Mouse (Mus musculus): ENCODE data around the gene Tent4b. TPM values are rescaled to one million over a fixed set of nuclear protein-coding genes. Genes with fewer than 3 reads are reported as not detected.

Gene Tent4b
- total and polyA plus RNA-seq, 2 experiments from 2014 or later, result 8.9 to 34.9 TPM

DNA sequence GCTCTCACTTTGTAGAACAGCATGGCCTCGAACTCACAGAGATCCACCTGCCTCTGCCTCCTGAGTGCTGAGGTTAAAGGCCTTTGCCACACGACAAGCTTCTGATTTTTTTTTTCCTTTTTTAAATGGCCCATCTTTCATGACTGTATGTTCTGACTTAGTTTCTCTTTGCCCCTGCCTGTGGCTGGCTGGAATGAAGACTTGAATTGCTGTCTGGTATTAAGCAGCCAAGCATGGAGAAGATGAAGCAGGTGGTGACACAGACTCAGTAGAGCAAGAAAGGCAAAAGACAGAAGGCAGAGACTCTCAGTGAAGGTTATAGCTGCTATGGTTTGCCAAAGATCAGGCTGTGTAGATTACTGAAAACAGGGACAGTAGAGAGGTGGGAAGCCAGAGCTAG lies 15.9 kb upstream of the Tent4b start:
- TF ChIP-seq CTCF (IDR thresholded peaks at IDR 0.05), result no peak
- DNase-seq (ENCODE audit: low spot score) (no peak), ATAC-seq (ENCODE audit: low FRiP score) (no peak)
- no peaks in the 10 kb centered on the region for H3K4me1 ChIP-seq (ENCODE audit: insufficient read depth, low read length)
- H3K36me3 ChIP-seq (ENCODE audit: insufficient read depth, low read length), result no peaks in the 10 kb centered on the region
- no peak overlapping the region for H3K4me3 ChIP-seq (ENCODE audit: low read depth, low read length)
- 89% methylated on average over 2 of the region's 2 CpGs for WGBS
- H3K27ac ChIP-seq (ENCODE audit: low read depth, low read length), result no peak overlapping the region
- H3K4me2 ChIP-seq (ENCODE audit: low read depth, low read length, poor library complexity, severe bottlenecking), result no peak overlapping the region
- no peaks in the 10 kb centered on the region for H3K9me3 ChIP-seq (ENCODE audit: low read length)
- H3K9ac ChIP-seq (replicated peaks; ENCODE audit: low read length, poor library complexity, severe bottlenecking), result no peak overlapping the region
- H3K27me3 ChIP-seq (ENCODE audit: insufficient read depth, low read length), result no peaks in the 10 kb centered on the region

DNA sequence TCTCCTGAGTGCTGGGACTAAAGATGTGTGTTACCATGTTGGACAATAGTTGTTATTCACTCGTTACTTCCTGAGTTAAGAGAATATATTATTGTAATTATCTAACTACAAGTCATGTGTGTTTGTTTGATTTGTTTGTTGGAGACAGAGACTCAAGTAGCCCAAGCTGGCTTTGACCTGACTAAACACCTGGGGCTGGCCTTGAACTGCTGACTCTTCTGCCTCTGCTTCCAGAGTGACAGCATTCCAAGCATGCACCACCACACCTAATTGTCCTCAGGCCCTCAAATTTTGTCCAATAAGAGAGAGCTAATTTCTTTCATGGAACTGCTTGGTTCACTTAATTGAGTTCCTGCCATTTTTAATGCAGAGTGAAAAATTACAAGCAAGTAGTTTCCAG lies 14.1 kb upstream of the Tent4b start:
- TF ChIP-seq CTCF (IDR thresholded peaks at IDR 0.05), result no peak
- H3K4me1 ChIP-seq (ENCODE audit: insufficient read depth, low read length), result no peaks in the 10 kb centered on the region
- H3K4me3 ChIP-seq (ENCODE audit: low read depth, low read length), result no peak overlapping the region
- DNase-seq (ENCODE audit: low spot score) (no peak), ATAC-seq (ENCODE audit: low FRiP score) (no peak)
- no peaks in the 10 kb centered on the region for H3K36me3 ChIP-seq (ENCODE audit: insufficient read depth, low read length)
- 82% methylated on average over 1 of the region's 1 CpGs for WGBS
- H3K9me3 ChIP-seq (ENCODE audit: low read length), result no peaks in the 10 kb centered on the region
- no peak overlapping the region for H3K4me2 ChIP-seq (ENCODE audit: low read depth, low read length, poor library complexity, severe bottlenecking)
- H3K9ac ChIP-seq (replicated peaks; ENCODE audit: low read length, poor library complexity, severe bottlenecking), result no peak overlapping the region
- no peak overlapping the region for H3K27ac ChIP-seq (ENCODE audit: low read depth, low read length)
- no peaks in the 10 kb centered on the region for H3K27me3 ChIP-seq (ENCODE audit: insufficient read depth, low read length)

DNA sequence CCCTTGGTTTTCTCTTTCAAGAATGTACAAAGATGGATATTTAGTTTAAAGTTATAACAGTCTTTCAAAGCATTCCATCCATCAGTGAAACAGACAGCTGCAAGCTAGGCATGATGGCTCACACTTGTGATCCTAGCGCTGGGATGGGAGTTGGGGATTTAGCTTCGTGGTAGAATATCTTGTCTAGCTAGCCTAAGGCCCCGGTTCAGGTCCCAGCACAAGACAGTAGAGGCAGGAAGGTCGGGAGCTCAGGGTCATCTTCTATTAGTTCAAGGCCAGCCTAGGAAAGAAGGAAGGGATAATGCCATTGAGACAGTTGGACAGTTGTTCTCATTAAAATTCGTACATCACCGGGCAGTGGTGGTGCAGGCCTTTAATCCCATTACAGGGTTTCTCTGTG lies 13.3 kb upstream of the Tent4b start:
- DNase-seq (ENCODE audit: low spot score), result no peak
- TF ChIP-seq CTCF (IDR thresholded peaks at IDR 0.05), result no peak
- Histone ChIP-seq H3K9ac (replicated peaks; ENCODE audit: low read length, poor library complexity, severe bottlenecking) (no peak overlapping the region), H3K27ac (ENCODE audit: low read depth, low read length) (no peak overlapping the region), H3K9me3 (ENCODE audit: low read length) (no peaks in the 10 kb centered on the region), H3K4me2 (ENCODE audit: low read depth, low read length, poor library complexity, severe bottlenecking) (no peak overlapping the region), H3K27me3 (ENCODE audit: insufficient read depth, low read length) (no peaks in the 10 kb centered on the region), H3K4me3 (ENCODE audit: low read depth, low read length) (no peak overlapping the region), H3K4me1 (ENCODE audit: insufficient read depth, low read length) (no peaks in the 10 kb centered on the region), H3K36me3 (ENCODE audit: insufficient read depth, low read length) (no peaks in the 10 kb centered on the region)
- 64% methylated on average over 6 of the region's 6 CpGs for WGBS
- ATAC-seq (ENCODE audit: low FRiP score), result no peak

DNA sequence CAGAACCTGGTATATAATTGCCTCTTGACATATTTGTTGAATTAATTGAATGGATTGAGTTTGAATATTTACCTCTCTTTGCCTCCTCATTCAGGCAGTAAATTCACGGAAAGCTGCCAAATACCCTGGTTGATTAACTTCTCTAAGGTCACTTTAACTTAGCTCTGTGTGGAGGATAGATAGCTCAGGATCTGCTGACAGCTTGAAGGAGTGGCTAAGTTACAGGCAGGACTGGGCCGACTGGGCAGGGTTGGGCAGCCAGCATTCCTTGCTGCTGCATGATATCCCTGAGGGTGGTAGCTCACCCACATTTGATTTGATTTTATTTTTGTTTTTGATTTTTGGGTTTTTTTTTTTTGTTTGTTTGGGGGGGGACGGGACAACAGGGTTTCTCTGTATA lies 1.7 kb upstream of the Tent4b start:
- peaks cover 13% of the 10 kb centered on the region for H3K4me1 ChIP-seq (ENCODE audit: insufficient read depth, low read length)
- ATAC-seq (ENCODE audit: low FRiP score) (no peak), DNase-seq (ENCODE audit: low spot score) (no peak)
- no peak for TF ChIP-seq CTCF (IDR thresholded peaks at IDR 0.05)
- no peak overlapping the region for H3K4me2 ChIP-seq (ENCODE audit: low read depth, low read length, poor library complexity, severe bottlenecking)
- H3K27ac ChIP-seq (ENCODE audit: low read depth, low read length), result no peak overlapping the region
- no peak overlapping the region for H3K4me3 ChIP-seq (ENCODE audit: low read depth, low read length)
- H3K9me3 ChIP-seq (ENCODE audit: low read length), result no peaks in the 10 kb centered on the region
- 60% methylated on average over 3 of the region's 3 CpGs for WGBS
- no peak overlapping the region for H3K9ac ChIP-seq (replicated peaks; ENCODE audit: low read length, poor library complexity, severe bottlenecking)
- no peaks in the 10 kb centered on the region for H3K27me3 ChIP-seq (ENCODE audit: insufficient read depth, low read length)
- no peaks in the 10 kb centered on the region for H3K36me3 ChIP-seq (ENCODE audit: insufficient read depth, low read length)

DNA sequence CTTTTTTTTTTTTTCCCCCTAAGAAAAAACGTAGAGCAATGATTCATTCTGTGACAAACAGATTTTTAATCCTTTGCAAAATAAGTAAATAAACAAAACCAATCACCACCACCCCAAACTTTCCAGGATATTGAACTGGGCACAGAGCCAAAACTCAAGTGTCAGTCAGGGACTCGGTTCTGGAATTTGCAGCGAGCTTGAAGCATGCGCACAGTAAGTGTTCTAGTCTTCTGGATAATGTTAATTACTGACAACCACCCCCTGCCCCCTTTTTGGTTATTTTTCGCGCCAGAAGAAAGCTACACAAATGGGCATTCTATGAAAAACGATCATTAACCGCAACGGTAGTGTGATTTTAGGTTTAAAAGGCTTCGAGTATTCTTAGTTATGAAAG lies 465 bp upstream of the Tent4b start:
- H3K9me3 ChIP-seq (ENCODE audit: low read length), result no peaks in the 10 kb centered on the region
- peak overlapping the region; percentile 94 for H3K4me3 ChIP-seq (ENCODE audit: low read depth, low read length)
- H3K27ac ChIP-seq (ENCODE audit: low read depth, low read length), result peak overlapping the region; percentile 98
- ATAC-seq (ENCODE audit: low FRiP score) (no peak), DNase-seq (ENCODE audit: low spot score) (peak; percentile 51)
- no peaks in the 10 kb centered on the region for H3K27me3 ChIP-seq (ENCODE audit: insufficient read depth, low read length)
- no peak for TF ChIP-seq CTCF (IDR thresholded peaks at IDR 0.05)
- WGBS, result 0% methylated on average over 10 of the region's 10 CpGs
- no peaks in the 10 kb centered on the region for H3K36me3 ChIP-seq (ENCODE audit: insufficient read depth, low read length)
- peak overlapping the region; percentile 81 for H3K4me2 ChIP-seq (ENCODE audit: low read depth, low read length, poor library complexity, severe bottlenecking)
- H3K9ac ChIP-seq (replicated peaks; ENCODE audit: low read length, poor library complexity, severe bottlenecking), result peak overlapping the region; percentile 79
- H3K4me1 ChIP-seq (ENCODE audit: insufficient read depth, low read length), result peaks cover 13% of the 10 kb centered on the region

DNA sequence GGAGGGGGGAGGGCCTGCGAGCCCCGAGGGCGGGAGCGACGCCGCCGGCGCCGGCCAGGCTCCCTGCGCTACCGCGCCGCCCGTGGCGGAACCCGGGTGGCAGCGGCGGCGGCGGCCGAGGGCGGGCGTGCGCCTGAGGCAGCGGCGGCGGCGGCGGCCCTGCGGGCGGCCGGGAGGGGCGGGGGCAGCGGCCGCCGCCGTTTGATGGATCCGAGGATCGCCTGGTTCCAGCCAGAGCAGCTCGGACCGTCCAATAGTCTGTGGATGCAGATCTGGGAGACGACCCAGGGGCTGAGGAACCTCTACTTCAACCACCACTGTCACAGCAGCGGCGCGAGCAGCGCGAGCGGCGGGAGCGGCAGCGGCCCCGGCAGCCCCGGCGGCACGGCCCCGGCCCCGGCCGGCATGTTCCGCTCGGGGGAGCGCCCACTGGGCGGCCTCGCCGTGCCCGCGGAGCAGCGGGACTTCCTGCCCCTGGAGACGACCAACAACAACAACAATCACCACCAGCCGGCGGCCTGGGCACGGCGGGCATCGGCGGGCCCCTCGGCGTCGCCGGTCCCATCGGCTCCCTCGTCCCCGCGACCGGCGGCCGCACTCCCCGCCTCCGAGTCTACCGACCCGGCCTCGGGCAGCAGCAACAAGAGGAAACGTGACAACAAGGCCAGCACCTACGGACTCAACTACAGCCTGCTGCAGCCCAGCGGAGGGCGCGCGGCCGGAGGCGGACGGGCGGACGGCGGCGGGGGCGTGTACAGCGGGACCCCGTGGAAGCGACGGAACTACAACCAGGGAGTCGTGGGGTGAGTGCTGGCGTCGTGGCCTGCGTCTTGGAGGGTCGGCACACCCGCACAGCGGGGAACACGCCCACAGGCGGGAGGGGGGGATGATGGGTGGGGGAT lies 938 bp downstream of the Tent4b start:
- 0% methylated on average over 52 of the region's 117 CpGs for WGBS
- H3K4me2 ChIP-seq (ENCODE audit: low read depth, low read length, poor library complexity, severe bottlenecking), result peak overlapping the region; percentile 81
- peak; percentile 47; the same call in 1 of the 2 replicates for ATAC-seq (ENCODE audit: low FRiP score)
- no peaks in the 10 kb centered on the region for H3K9me3 ChIP-seq (ENCODE audit: low read length)
- H3K9ac ChIP-seq (replicated peaks; ENCODE audit: low read length, poor library complexity, severe bottlenecking), result peak overlapping the region; percentile 79
- no peak for TF ChIP-seq CTCF (IDR thresholded peaks at IDR 0.05)
- peak overlapping the region; percentile 98 for H3K27ac ChIP-seq (ENCODE audit: low read depth, low read length)
- H3K27me3 ChIP-seq (ENCODE audit: insufficient read depth, low read length), result no peaks in the 10 kb centered on the region
- H3K4me3 ChIP-seq (ENCODE audit: low read depth, low read length), result peak overlapping the region; percentile 94
- DNase-seq (ENCODE audit: low spot score), result peak; percentile 39
- peaks cover 13% of the 10 kb centered on the region for H3K4me1 ChIP-seq (ENCODE audit: insufficient read depth, low read length)
- H3K36me3 ChIP-seq (ENCODE audit: insufficient read depth, low read length), result no peaks in the 10 kb centered on the region
